Mouse (Mus musculus): Measurements from ENCODE around the gene Vps13d. TPM values are rescaled to one million over a fixed set of nuclear protein-coding genes. Genes with fewer than 3 reads are reported as not detected.
A peak's percentile ranks its signal among the peaks of the same experiment; 100 is the strongest.

Vps13d gene
- polyA plus RNA-seq, 1 experiment from 2014 or later: 8.7 TPM

DNA sequence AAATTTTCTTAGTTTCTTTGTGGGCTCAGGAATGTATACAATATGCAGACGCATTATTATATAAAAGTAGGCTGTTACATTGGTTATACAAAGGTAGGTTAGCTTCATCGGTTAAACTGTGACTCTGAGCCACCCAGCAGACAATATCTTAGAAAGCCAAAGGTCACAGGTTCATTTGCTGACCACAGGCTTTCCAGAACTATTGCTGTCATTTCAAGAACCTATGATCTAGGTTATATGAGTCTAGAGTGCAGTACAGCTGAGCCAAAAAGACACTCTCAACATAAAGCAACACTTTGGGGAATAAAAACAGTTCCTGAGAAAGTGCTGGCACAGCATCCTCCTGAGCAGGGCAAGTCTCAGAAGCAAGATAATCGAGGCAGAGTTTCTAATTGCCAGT, 140.4 kb downstream of the Vps13d start:
- peaks cover 67% of the 10 kb centered on the region for H3K36me3 ChIP-seq
- ATAC-seq (ENCODE audit: low FRiP score): no peak

DNA sequence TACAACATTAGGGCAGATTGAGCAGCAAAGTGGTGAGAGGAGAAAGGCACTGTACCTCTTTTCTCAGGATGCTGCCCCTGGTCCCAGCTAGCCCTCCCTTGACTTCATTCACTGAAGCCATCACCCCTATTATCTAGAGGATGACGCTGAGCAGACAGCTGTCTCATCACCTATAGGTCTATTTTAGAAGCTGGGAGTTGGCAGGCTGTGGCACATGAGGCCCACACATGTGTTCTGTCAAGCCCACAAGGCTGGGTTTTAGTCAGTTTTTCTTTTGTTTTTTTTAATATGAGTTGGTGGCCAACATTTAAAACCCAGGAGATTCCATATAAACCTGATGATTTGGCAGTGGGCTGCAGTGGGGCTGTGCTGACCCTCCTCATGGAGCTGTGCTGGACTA, 142.1 kb downstream of the Vps13d start:
- no peak for ATAC-seq (ENCODE audit: low FRiP score)
- H3K36me3 ChIP-seq: peaks cover 60% of the 10 kb centered on the region
- no peak overlapping the region for H3K9ac ChIP-seq
- H3K4me2 ChIP-seq: no peak overlapping the region
- H3K4me1 ChIP-seq (replicated peaks): peaks cover 20% of the 10 kb centered on the region
- 90% methylated on average over 1 of the region's 1 CpGs for WGBS
- no peaks in the 10 kb centered on the region for H3K27me3 ChIP-seq
- no peak overlapping the region for H3K27ac ChIP-seq
- H3K9me3 ChIP-seq: no peaks in the 10 kb centered on the region
- no peak overlapping the region for H3K4me3 ChIP-seq

More for the DNA sequence above, 140.4 kb downstream of the Vps13d start:
- Histone ChIP-seq H3K4me1 (replicated peaks) (peaks cover 20% of the 10 kb centered on the region), H3K9ac (no peak overlapping the region), H3K27me3 (no peaks in the 10 kb centered on the region), H3K9me3 (no peaks in the 10 kb centered on the region), H3K4me2 (no peak overlapping the region), H3K4me3 (no peak overlapping the region), H3K27ac (no peak overlapping the region)
- WGBS: 67% methylated on average over 3 of the region's 3 CpGs

- peaks cover 20% of the 10 kb centered on the region for H3K4me1 ChIP-seq (replicated peaks)
- peaks cover 60% of the 10 kb centered on the region for H3K36me3 ChIP-seq
- H3K4me2 ChIP-seq: no peak overlapping the region
- no peak overlapping the region for H3K27ac ChIP-seq
- no peak overlapping the region for H3K9ac ChIP-seq
- H3K4me3 ChIP-seq: no peak overlapping the region
- H3K9me3 ChIP-seq: no peaks in the 10 kb centered on the region
- no peaks in the 10 kb centered on the region for H3K27me3 ChIP-seq
- ATAC-seq (ENCODE audit: low FRiP score): no peak
- 93% methylated on average over 3 of the region's 3 CpGs for WGBS
Measured at GRCm38 (mm10) chr4:145052282-145052681, 142.5 kb downstream of the Vps13d start.

DNA sequence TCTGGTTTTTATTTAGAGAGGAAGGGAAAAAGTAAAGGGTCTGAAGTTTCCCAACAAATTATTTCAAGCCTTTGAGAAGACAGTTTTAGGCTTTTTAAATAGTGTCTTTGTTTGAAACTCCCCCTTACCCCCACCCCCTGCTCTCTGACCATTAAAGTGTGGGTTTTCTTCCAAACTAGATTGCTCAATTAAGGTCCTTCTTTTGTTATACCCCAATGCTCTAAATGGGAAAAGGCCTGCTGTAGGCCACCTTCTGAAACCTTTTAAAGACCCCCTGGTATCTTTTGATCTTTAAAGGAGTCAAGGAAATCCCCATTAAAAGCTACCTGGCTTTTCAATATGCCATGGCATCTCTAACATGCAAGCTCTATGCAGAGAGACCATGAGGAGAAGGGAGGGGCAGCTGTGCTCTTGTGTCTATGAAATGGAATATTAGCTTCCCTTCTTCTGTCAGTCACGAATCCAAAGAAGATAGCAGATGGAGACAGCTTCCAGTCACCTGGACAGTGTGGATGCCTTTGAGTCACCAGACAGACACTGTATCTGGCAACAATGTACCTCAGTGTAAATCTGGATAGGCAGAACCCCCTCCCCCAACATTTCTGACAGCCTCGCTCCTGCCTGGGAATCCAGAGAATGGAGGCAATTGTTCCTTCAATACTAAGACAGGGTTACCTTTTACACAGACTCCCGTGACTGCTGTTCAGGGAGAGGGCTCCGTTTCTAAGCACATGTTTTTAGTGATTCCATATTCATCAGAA, 143.4 kb downstream of the Vps13d start:
- no peak overlapping the region for H3K4me3 ChIP-seq
- no peaks in the 10 kb centered on the region for H3K27me3 ChIP-seq
- no peak overlapping the region for H3K27ac ChIP-seq
- H3K9ac ChIP-seq: no peak overlapping the region
- ATAC-seq (ENCODE audit: low FRiP score): no peak
- peaks cover 59% of the 10 kb centered on the region for H3K36me3 ChIP-seq
- peaks cover 20% of the 10 kb centered on the region for H3K4me1 ChIP-seq (replicated peaks)
- WGBS: 40% methylated on average over 4 of the region's 4 CpGs
- H3K9me3 ChIP-seq: no peaks in the 10 kb centered on the region
- H3K4me2 ChIP-seq: no peak overlapping the region

GRCm38 (mm10) chr4:145050518-145051208, 144.1 kb downstream of the Vps13d start:
- Histone ChIP-seq H3K4me2 (no peak overlapping the region), H3K9ac (no peak overlapping the region), H3K27me3 (no peaks in the 10 kb centered on the region), H3K36me3 (peaks cover 57% of the 10 kb centered on the region), H3K4me1 (replicated peaks) (peaks cover 20% of the 10 kb centered on the region), H3K27ac (0 out of 2 replicates have a peak overlapping the region, but pooled peaks have one; percentile 14), H3K4me3 (no peak overlapping the region), H3K9me3 (no peaks in the 10 kb centered on the region)
- no peak for ATAC-seq (ENCODE audit: low FRiP score)
- 62% methylated on average over 8 of the region's 8 CpGs for WGBS

DNA sequence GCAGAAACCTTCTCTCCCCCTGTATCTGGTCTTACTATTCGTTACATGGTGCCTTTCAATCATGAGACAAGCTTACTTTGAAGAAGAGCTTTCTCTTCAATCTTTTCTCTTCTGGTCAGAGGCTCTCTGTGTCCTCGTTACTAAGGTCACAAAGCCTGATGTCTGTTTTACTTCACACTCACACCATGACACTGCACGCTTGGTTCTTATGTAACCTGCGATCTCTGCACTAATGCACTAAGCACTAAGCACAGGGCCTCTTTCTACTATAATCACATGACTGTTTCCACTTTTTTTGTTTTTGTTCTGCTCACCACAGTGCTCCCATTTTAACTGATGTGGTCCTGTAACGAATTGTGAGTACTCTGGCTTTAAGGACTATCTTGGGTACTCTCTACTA, 146.8 kb downstream of the Vps13d start:
- Histone ChIP-seq H3K27me3 (no peaks in the 10 kb centered on the region), H3K4me2 (no peak overlapping the region), H3K9me3 (no peaks in the 10 kb centered on the region), H3K9ac (no peak overlapping the region), H3K4me3 (no peak overlapping the region), H3K36me3 (peaks cover 59% of the 10 kb centered on the region), H3K27ac (no peak overlapping the region), H3K4me1 (replicated peaks) (peaks cover 17% of the 10 kb centered on the region)
- 88% methylated on average over 5 of the region's 5 CpGs for WGBS
- ATAC-seq (ENCODE audit: low FRiP score): no peak

- H3K36me3 ChIP-seq: peaks cover 63% of the 10 kb centered on the region
- no peaks in the 10 kb centered on the region for H3K27me3 ChIP-seq
- no peak for ATAC-seq (ENCODE audit: low FRiP score)
- H3K4me2 ChIP-seq: no peak overlapping the region
- 0 out of 2 replicates have a peak, but pooled peaks cover 6% of the 10 kb centered on the region for H3K4me1 ChIP-seq (replicated peaks)
- H3K9me3 ChIP-seq: no peaks in the 10 kb centered on the region
- no peak overlapping the region for H3K9ac ChIP-seq
- H3K27ac ChIP-seq: no peak overlapping the region
- no peak overlapping the region for H3K4me3 ChIP-seq
- WGBS: 88% methylated on average over 7 of the region's 8 CpGs
Measured at GRCm38 (mm10) chr4:145046032-145046401, 148.8 kb downstream of the Vps13d start.

DNA sequence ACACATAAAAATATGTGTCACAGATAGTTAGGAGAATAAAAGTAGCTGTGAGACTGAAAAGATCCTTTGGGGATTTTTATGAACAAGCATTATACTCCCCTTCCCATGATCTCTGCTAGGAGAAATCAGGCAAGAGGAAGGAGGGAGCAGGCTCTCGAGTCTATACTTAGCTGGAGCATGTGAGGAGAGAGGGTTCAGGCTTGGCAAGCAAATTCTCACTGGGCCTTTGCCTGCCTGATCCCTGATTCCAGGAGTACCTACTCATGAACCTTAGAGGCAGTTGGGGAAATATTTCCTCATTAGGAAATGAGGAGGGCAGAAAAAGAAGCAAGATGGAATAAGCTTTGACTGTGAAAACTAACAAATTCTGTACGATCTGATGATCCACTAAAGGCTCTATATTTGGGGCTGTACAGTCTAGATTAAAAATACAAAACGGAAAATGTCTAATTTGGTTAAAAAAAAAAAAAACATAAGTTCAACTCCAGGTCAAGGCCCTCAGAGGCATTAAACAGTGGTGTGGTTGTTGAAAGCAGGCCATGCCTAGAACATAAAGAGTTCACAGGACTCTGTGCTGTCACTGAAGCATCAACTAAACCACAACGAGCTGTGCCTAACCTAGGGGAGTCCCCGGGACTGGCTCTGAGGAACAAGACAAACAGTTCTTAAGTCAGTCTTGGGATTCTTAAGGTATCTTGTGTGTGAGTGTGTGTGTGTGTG, 149.3 kb downstream of the Vps13d start:
- Histone ChIP-seq H3K9ac (no peak overlapping the region), H3K27ac (no peak overlapping the region), H3K4me2 (no peak overlapping the region), H3K9me3 (no peaks in the 10 kb centered on the region), H3K36me3 (peaks cover 67% of the 10 kb centered on the region), H3K27me3 (no peaks in the 10 kb centered on the region), H3K4me3 (no peak overlapping the region), H3K4me1 (replicated peaks) (0 out of 2 replicates have a peak, but pooled peaks cover 2% of the 10 kb centered on the region)
- no peak for ATAC-seq (ENCODE audit: low FRiP score)
- WGBS: 83% methylated on average over 5 of the region's 5 CpGs

DNA sequence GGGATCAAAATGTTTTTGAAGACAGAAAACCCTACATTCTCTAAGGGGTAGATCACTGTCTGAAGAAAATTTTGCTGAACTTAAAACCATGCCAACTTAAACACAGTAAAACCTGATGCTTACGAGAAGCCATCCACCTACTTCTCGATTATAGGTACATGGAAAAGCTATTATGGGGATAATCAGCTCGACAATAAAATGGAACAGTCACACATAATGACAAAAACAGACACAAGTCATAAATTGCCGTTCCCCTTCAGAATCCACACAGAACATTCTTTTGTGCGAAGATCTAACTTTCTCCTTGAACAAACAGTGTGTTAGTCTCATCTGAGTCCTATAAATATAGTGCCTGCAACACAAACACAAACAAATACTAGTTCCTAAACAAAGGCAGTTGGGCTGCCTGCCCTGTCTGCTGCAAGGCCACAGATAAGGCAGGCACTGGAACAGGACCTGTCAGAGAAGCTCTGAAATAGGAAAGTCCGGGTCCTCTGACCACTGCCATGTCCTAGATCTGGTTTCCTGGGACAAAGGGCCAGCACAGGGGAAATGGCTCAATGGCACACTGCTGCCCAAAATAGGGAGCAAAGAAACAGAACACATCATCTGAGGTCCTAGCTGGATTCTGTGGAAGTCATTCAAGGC, 153.5 kb downstream of the Vps13d start:
- WGBS: 90% methylated on average over 6 of the region's 6 CpGs
- no peaks in the 10 kb centered on the region for H3K9me3 ChIP-seq
- no peak overlapping the region for H3K9ac ChIP-seq
- no peaks in the 10 kb centered on the region for H3K27me3 ChIP-seq
- no peak overlapping the region for H3K27ac ChIP-seq
- ATAC-seq (ENCODE audit: low FRiP score): no peak
- H3K4me2 ChIP-seq: no peak overlapping the region
- no peaks in the 10 kb centered on the region; the same call in 1 of the 2 replicates for H3K4me1 ChIP-seq (replicated peaks)
- no peak overlapping the region for H3K4me3 ChIP-seq
- H3K36me3 ChIP-seq: peaks cover 81% of the 10 kb centered on the region

DNA sequence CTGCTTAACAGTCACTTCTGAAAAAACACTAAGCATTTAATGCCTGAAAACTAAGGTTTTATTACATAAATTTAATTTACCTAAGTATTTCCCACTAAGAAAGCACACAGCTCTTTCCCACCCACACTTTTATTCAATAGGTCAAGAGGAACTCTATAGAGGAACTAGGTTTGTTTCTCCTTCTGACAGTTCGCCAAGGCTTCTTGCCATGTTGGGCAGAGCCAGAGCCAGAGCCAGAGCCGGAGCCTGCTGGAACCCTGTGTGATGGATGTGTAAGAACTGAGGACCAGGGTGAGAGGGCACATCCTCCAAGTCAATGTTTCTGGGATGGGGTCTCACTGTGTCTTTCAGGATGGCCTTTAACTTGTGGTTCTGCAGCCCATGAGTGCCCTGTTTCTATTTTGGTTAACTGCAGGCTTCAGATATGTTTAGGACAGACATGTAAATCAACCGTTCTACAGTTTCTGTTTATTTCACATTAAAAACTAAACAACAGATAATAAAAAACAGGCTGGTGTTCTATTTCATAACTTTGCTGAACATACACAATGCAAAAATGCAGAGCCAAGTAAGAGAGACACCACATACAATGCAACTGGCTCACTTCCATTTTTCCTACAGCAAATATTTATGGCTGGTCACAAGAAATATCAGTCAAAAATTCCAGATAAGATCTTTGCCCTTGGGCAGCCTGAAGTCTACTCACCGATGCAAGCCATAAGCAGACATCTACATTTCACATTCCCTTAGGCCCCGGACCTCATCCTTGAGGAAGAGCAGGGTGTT, 157.0 kb downstream of the Vps13d start:
- no peaks in the 10 kb centered on the region for H3K27me3 ChIP-seq
- no peak overlapping the region for H3K4me3 ChIP-seq
- no peak overlapping the region for H3K27ac ChIP-seq
- H3K4me1 ChIP-seq (replicated peaks): peaks cover 18% of the 10 kb centered on the region
- 90% methylated on average over 5 of the region's 5 CpGs for WGBS
- H3K9ac ChIP-seq: no peak overlapping the region
- no peak for ATAC-seq (ENCODE audit: low FRiP score)
- no peak overlapping the region for H3K4me2 ChIP-seq
- peaks cover 54% of the 10 kb centered on the region for H3K36me3 ChIP-seq
- H3K9me3 ChIP-seq: no peaks in the 10 kb centered on the region

- H3K4me1 ChIP-seq (replicated peaks): peaks cover 18% of the 10 kb centered on the region
- no peaks in the 10 kb centered on the region for H3K27me3 ChIP-seq
- no peaks in the 10 kb centered on the region for H3K9me3 ChIP-seq
- H3K9ac ChIP-seq: no peak overlapping the region
- no peak overlapping the region for H3K4me2 ChIP-seq
- 72% methylated on average over 3 of the region's 3 CpGs for WGBS
- H3K36me3 ChIP-seq: peaks cover 46% of the 10 kb centered on the region
- no peak for ATAC-seq (ENCODE audit: low FRiP score)
- no peak overlapping the region for H3K4me3 ChIP-seq
- H3K27ac ChIP-seq: no peak overlapping the region
Measured at GRCm38 (mm10) chr4:145037006-145037405, 157.8 kb downstream of the Vps13d start.
